Mouse (Mus musculus): ENCODE results near the gene Rev3l.

- TF ChIP-seq CTCF (conservative IDR thresholded peaks at IDR 0.05; ENCODE audit: low read length) = no peak
- TF ChIP-seq POU5F1 (IDR thresholded peaks at IDR 0.05; ENCODE audit: borderline replicate concordance, low read length) = no peak
These were observed 110.7 kb downstream of the Rev3l start for GRCm38 (mm10) chr10:39842621-39843020.

Measured in E14TG2a.4 (cell line).